Mouse (Mus musculus): ENCODE data around the gene Clec4a3. TPM values are rescaled to one million over a fixed set of nuclear protein-coding genes. Genes with fewer than 3 reads are reported as not detected.

Clec4a3 gene
- polyA plus RNA-seq, 1 experiment from 2014 or later = 0.44 TPM

Other genes with a start within 250 kb of the Clec4a3 start
- gene Nanog, start 245.0 kb upstream of the Clec4a3 start, polyA plus RNA-seq (2016; fragmentation: Nextera tagmentation; extraction: Ambion mirVana) = 0.12 and 0.24 TPM in 2 replicates
- 38.5 and 57.1 TPM in 2 replicates for gene Slc2a3, start 150.9 kb upstream of the Clec4a3 start, polyA plus RNA-seq (2016; fragmentation: Nextera tagmentation; extraction: Ambion mirVana)
- gene Foxj2, start 132.6 kb upstream of the Clec4a3 start, polyA plus RNA-seq (2016; fragmentation: Nextera tagmentation; extraction: Ambion mirVana) = 2.5 and 3.6 TPM in 2 replicates
- 1.7 and 2.2 TPM in 2 replicates for gene C3ar1, start 96.4 kb upstream of the Clec4a3 start, polyA plus RNA-seq (2016; fragmentation: Nextera tagmentation; extraction: Ambion mirVana)
- gene Necap1, start 78.0 kb upstream of the Clec4a3 start, polyA plus RNA-seq (2016; fragmentation: Nextera tagmentation; extraction: Ambion mirVana) = 60.9 and 61.0 TPM in 2 replicates
- gene Clec4a1, start 30.7 kb upstream of the Clec4a3 start, polyA plus RNA-seq (2016; fragmentation: Nextera tagmentation; extraction: Ambion mirVana) = 0.60 and 1.8 TPM in 2 replicates
- gene Clec4a4, start 37.9 kb downstream of the Clec4a3 start, polyA plus RNA-seq (2016; fragmentation: Nextera tagmentation; extraction: Ambion mirVana) = not detected in 2 replicates
- not detected in 2 replicates for gene Clec4b1, start 97.4 kb downstream of the Clec4a3 start, polyA plus RNA-seq (2016; fragmentation: Nextera tagmentation; extraction: Ambion mirVana)
- 0.42 and 0.98 TPM in 2 replicates for gene Clec4a2, start 153.9 kb downstream of the Clec4a3 start, polyA plus RNA-seq (2016; fragmentation: Nextera tagmentation; extraction: Ambion mirVana)
- not detected in 2 replicates for gene Clec4b2, start 220.4 kb downstream of the Clec4a3 start, polyA plus RNA-seq (2016; fragmentation: Nextera tagmentation; extraction: Ambion mirVana)

Data from hindbrain, embryonic 10.5 days (tissue).